ENCODE assay signal across 13 mouse cellular contexts in the genomic region with DNA sequence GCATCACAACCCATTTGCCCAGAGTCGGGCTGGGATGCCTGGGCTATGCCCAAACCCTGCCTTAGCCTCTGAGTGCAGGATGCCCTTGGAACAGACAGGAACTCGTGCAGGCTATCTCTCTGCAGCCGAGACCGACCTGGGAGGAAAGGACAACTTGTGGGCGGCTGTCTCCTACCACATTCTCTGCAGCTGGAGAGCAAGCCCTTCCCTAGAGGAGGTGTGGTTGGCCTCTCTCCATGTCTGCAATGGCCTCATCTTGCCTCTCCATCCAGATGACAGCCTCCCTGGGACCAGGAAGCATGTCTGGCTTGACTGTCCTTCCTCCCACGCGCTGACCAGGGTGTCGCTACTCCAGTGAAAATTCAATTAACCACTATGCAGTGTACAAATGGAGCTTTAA.
"Had no signal": no experiment of that assay in that cellular context is flagged by ENCODE, and none has a peak within 500 bp of the region (broad histone marks: within the 10 kb centered on the region; RNA-seq: fewer than 3 reads in every experiment).

No protein-coding gene starts in this region.

- ATAC-seq: liver, postnatal 0 days; lung, postnatal 0 days had no signal

- H3K4me1 ChIP-seq: limb, embryonic 12.5 days; limb, embryonic 15.5 days had no signal

- H3K4me3 ChIP-seq: limb, embryonic 12.5 days; limb, embryonic 15.5 days had no signal

- H3K27me3 ChIP-seq: limb, embryonic 12.5 days; limb, embryonic 15.5 days had no signal

- H3K9me3 ChIP-seq: limb, embryonic 12.5 days; limb, embryonic 15.5 days had no signal

- H3K36me3 ChIP-seq: limb, embryonic 12.5 days; limb, embryonic 15.5 days had no signal

- DNase-seq: kidney, postnatal 14 days; left cerebral cortex, postnatal 4 days; liver, postnatal 0 days; lung, embryonic 14.5 days; midbrain, embryonic 14.5 days; right cerebral cortex, postnatal 14 days; right cerebral cortex, postnatal 4 days; thymus, adult 2 months; thymus, postnatal 14 days; thymus, postnatal 4 days had no signal
